Mouse (Mus musculus) embryonic facial prominence, embryonic 12.5 days (tissue): ENCODE measurements at regions not wholly inside any gene's neighbourhood (a gene's known extent, or its start where the extent isn't known, plus 50 kb on each side); places are given as distances from the start of the nearest gene placed in this dataset.

ENCODE experiments used
- ATAC-seq: fragments of 200-750 bp; cut with Nextera tagmentation; 2 replicates; pipeline ENCODE4 v1.8.0; 2017; ENCODE audit not compliant: insufficient number of reproducible peaks, insufficient read depth, low FRiP score, low TSS enrichment
- H3K27ac ChIP-seq: fragments of 300-500 bp; sonication (generic); 2 replicates; pipeline ENCODE4 v1.5.1; 2016; ENCODE audit warnings: mild to moderate bottlenecking
- H3K27me3 ChIP-seq: fragments of 300-500 bp; sonication (generic); 2 replicates; pipeline ENCODE4 v1.6.1; 2016; ENCODE audit warnings: mild to moderate bottlenecking, moderate library complexity
- H3K36me3 ChIP-seq: fragments of 300-500 bp; sonication (generic); 2 replicates; pipeline ENCODE4 v1.6.1; 2016; ENCODE audit warnings: mild to moderate bottlenecking
- H3K4me1 ChIP-seq: fragments of 300-500 bp; sonication (generic); 2 replicates; pipeline ENCODE4 v1.6.1; 2016
- H3K4me2 ChIP-seq: fragments of 300-500 bp; sonication (generic); replicated peaks from 2 replicates; pipeline ENCODE4 v1.6.1; 2016; ENCODE audit warnings: mild to moderate bottlenecking, moderate library complexity
- H3K4me3 ChIP-seq: fragments of 300-500 bp; sonication (generic); 2 replicates; pipeline ENCODE4 v1.5.1; 2016; ENCODE audit warnings: mild to moderate bottlenecking
- H3K9ac ChIP-seq: fragments of 300-500 bp; sonication (generic); 2 replicates; pipeline ENCODE4 v1.6.1; 2016; ENCODE audit warnings: mild to moderate bottlenecking, moderate library complexity
- H3K9me3 ChIP-seq: fragments of 300-500 bp; sonication (generic); 2 replicates; pipeline ENCODE4 v1.6.1; 2016; ENCODE audit warnings: mild to moderate bottlenecking, moderate library complexity
- WGBS: fragments of 180-500 bp; shearing (Covaris S2); methylation state at CpG from one replicate; pipeline ENCODE4 v1.1.7; 2016; 5-methylcytosine and 5-hydroxymethylcytosine counted together

DNA sequence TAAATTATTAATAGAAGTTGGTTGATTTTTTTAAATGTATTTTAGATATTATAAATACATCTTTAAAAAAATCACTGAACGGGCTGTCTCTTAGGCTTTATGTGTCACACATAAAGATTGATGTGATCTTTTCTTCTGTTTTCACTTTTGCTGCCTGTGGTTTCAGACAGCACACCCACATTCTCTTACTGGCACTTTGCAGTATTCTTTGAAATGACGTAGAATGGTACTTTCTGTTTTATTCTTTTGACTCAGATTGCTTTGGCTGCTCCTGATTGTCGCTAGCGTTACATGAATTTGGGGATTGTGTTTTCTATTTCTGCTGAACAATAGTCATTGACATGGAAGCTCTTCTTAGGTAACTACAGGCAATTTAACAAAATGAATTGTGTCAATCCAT, 415.4 kb upstream of the Rag2 start:
- Histone ChIP-seq H3K4me2 (no peak overlapping the region), H3K9ac (no peak overlapping the region), H3K27me3 (no peaks in the 10 kb centered on the region), H3K36me3 (no peaks in the 10 kb centered on the region), H3K4me3 (no peak overlapping the region), H3K4me1 (no peaks in the 10 kb centered on the region), H3K27ac (no peak overlapping the region), H3K9me3 (no peaks in the 10 kb centered on the region)
- WGBS: 88% methylated on average over 4 of the region's 4 CpGs
- ATAC-seq: no peak

DNA sequence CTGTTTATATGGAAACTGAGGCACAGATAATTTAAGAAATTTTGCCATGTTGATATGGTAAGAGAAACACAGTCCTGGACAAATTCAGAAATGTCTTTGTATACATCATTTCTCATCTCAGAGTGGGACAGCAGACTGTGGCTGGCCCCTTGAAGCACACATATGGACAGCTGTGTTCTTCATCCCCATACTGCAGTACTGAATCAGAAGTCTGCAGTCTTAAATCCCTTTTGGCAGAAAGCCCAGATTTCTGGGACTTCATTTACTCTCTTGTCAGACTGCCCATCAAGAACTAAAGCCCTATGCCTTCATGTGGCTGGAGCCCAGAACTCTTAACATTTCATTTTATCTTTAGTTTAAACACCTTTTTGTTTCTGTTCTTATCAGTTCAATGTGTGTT, 403.8 kb upstream of the Rag2 start:
- no peak overlapping the region for H3K9ac ChIP-seq
- no peak overlapping the region for H3K4me3 ChIP-seq
- H3K36me3 ChIP-seq: no peaks in the 10 kb centered on the region
- H3K4me2 ChIP-seq: no peak overlapping the region
- no peaks in the 10 kb centered on the region for H3K9me3 ChIP-seq
- no peak overlapping the region for H3K27ac ChIP-seq
- no peaks in the 10 kb centered on the region for H3K4me1 ChIP-seq
- ATAC-seq: no peak
- no peaks in the 10 kb centered on the region for H3K27me3 ChIP-seq

DNA sequence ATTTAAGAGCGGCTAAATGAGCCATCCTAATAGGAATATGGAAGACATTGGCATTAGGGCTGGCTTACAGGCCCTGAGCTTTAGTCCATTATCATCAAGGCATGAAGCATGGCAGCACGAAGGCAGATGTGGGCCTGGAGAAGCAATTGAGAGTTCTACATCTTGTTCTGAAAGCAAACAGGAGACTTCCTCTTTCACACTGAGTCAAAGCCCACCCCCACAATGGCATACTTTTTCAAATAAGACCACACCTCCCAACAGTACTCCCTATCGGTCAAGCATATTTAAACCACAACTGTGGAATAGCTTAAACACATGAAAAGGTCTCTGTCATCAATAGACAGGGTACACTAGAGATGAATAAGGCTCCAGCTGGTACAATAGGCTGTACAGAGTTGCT, 381.5 kb upstream of the Rag2 start:
- Histone ChIP-seq H3K27me3 (no peaks in the 10 kb centered on the region), H3K4me2 (no peak overlapping the region), H3K4me3 (no peak overlapping the region), H3K9me3 (no peaks in the 10 kb centered on the region), H3K36me3 (no peaks in the 10 kb centered on the region), H3K9ac (no peak overlapping the region), H3K4me1 (no peaks in the 10 kb centered on the region), H3K27ac (no peak overlapping the region)
- ATAC-seq: no peak
- 82% methylated on average over 3 of the region's 3 CpGs for WGBS

DNA sequence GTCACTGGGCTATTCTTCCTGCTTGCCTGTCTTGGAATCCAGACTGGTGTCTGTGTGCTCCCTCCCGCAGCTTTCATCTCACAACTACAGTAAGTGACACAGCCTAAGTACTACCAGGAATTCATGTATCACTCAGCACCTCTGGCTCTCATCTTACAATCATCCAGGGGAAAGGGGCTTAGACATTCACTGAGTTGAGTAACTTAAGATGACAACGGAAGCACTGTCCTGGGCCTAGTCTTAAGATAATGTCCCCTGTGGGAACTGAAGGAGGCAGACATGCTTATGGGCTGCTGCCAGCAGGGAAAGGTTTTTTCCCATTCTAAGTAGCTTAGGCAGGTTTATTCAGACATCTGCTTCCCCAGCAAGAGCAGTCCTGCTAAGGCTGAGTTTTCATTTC, 377.4 kb upstream of the Rag2 start:
- Histone ChIP-seq H3K4me1 (no peaks in the 10 kb centered on the region), H3K36me3 (no peaks in the 10 kb centered on the region), H3K27ac (no peak overlapping the region), H3K9ac (no peak overlapping the region), H3K4me2 (no peak overlapping the region), H3K9me3 (no peaks in the 10 kb centered on the region), H3K27me3 (no peaks in the 10 kb centered on the region), H3K4me3 (no peak overlapping the region)
- WGBS: 35% methylated on average over 2 of the region's 2 CpGs
- ATAC-seq: no peak

DNA sequence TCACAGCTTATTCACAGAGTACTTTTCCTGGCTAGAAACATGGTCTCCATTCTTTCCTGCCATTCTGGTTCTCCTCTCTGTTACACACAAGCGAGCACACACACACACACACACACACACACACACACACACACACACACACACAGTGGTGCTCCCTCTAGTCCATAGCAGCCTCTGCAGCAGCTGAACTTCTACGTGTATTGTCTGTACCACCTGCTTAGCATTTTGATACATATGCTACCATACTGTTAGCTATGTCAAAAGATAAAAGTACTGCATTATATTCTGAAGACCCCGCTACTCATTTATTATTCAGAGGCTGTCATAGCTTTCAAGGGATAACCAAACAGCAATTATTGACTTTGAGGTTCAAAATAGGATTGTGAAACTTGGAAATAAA, 372.3 kb upstream of the Rag2 start:
- Histone ChIP-seq H3K27ac (no peak overlapping the region), H3K36me3 (no peaks in the 10 kb centered on the region), H3K4me1 (no peaks in the 10 kb centered on the region), H3K9me3 (no peaks in the 10 kb centered on the region), H3K27me3 (no peaks in the 10 kb centered on the region), H3K4me3 (no peak overlapping the region), H3K9ac (no peak overlapping the region), H3K4me2 (no peak overlapping the region)
- no peak for ATAC-seq
- 86% methylated on average over 2 of the region's 3 CpGs for WGBS

DNA sequence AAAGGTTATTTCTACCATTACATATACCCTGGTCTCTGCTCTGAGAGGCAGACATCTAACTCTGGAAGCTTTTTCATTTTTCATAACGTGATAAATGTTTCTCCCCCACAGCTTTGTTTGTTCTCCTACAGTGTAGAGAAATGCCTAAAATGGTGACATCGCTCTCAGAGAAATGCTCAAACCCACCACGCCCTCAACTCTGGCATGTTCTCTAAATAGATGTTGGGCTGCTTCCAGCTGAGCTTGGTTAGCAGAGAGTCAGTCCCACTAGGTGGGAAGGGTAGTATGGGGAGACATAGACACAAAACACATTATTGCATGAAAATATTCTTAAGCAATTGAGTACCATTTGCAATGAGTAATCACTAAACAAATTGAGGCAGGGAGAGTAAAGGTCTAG, 368.1 kb upstream of the Rag2 start:
- no peaks in the 10 kb centered on the region for H3K9me3 ChIP-seq
- no peak overlapping the region for H3K4me2 ChIP-seq
- no peak overlapping the region for H3K9ac ChIP-seq
- H3K4me3 ChIP-seq: no peak overlapping the region
- ATAC-seq: no peak
- H3K27me3 ChIP-seq: no peaks in the 10 kb centered on the region
- 73% methylated on average over 3 of the region's 3 CpGs for WGBS
- H3K4me1 ChIP-seq: no peaks in the 10 kb centered on the region
- H3K27ac ChIP-seq: no peak overlapping the region
- H3K36me3 ChIP-seq: no peaks in the 10 kb centered on the region

DNA sequence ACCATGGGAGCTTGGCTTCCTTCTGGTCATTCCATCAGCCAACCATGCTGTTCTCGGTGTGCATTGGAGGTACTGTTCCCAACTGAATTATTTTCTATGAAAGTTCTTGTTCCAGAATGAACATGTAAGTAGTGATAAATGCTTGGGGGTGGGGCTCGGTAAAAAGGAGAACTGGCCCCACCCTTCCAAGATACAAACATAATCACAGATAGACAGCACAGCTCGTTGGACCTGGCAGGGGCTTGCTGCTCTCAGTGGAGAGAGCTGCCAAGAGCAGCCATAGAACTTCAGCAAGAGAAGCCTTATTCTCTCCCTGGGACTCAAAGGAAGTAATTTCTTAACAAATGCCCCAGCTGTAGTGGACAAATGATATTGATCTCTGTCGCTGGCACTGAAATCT, 360.6 kb upstream of the Rag2 start:
- 88% methylated on average over 4 of the region's 4 CpGs for WGBS
- Histone ChIP-seq H3K27me3 (no peaks in the 10 kb centered on the region), H3K4me3 (no peak overlapping the region), H3K36me3 (no peaks in the 10 kb centered on the region), H3K4me1 (no peaks in the 10 kb centered on the region), H3K4me2 (no peak overlapping the region), H3K9ac (no peak overlapping the region), H3K27ac (no peak overlapping the region), H3K9me3 (no peaks in the 10 kb centered on the region)
- ATAC-seq: no peak

DNA sequence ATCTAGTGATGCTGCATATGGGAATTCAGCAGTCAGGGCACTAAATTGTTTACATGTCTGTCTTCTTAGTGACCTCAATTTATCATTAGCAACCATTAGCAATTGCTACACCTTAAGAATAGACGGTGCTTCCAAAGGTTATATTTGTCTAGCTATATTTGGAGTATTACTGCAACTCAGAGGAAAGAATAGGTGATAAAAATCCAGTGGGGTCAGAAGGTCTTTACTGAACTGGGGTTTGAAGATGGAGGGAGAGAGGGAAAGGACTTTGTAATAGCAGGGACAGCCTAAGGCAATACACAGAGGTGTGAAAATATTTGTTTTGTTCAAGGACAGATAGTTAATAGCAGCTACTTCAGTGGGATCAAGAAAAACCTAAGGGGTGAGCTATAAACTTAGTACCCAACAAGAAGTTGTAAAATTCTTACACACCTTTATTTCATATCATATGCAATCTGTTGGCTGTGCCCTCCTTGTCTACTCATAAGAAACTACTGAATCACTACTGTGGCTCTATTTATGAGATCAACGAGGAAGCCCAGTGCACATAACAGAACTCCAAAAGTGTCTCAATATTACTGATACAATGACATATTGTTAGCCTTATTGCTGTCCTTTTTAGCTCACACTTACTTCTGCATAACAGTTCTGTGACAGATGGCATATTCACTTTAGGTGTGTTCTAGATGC, 357.7 kb upstream of the Rag2 start:
- Histone ChIP-seq H3K27ac (no peak overlapping the region), H3K4me2 (no peak overlapping the region), H3K9ac (no peak overlapping the region), H3K36me3 (no peaks in the 10 kb centered on the region), H3K9me3 (no peaks in the 10 kb centered on the region), H3K4me1 (no peaks in the 10 kb centered on the region), H3K4me3 (no peak overlapping the region), H3K27me3 (no peaks in the 10 kb centered on the region)
- WGBS: 92% methylated on average over 2 of the region's 2 CpGs
- ATAC-seq: no peak

DNA sequence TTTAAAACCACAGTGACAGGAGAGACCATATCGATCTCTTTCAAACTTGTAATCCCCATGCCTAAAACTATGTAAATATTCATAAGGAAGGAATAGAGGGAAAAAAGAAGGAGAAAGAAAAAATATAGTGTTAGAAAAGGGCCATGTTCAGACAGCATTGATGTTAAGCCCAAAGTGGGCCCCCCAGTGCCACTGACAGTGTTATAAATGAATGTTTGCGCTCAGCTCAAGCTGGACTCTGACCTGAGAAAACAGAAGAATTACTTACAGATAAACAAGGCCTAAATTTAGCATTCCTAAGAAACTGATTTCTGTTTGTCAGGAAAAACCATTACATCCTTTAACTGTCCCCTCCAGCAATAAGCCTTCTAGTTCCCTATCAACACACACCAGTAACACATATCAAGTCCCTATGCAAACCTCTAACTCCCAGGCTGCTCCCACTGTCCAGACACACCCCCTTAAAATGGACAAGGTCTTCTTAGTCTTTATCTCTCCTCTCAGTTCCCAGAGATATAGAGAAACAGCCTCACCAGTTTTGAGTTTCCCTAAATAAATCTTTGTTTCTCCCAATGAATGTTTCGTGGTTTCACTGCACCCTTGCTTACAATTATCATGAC, 350.4 kb upstream of the Rag2 start:
- H3K27me3 ChIP-seq: no peaks in the 10 kb centered on the region
- H3K9ac ChIP-seq: no peak overlapping the region
- no peaks in the 10 kb centered on the region for H3K9me3 ChIP-seq
- no peak overlapping the region for H3K4me2 ChIP-seq
- no peaks in the 10 kb centered on the region for H3K4me1 ChIP-seq
- no peaks in the 10 kb centered on the region for H3K36me3 ChIP-seq
- no peak for ATAC-seq
- H3K4me3 ChIP-seq: no peak overlapping the region
- H3K27ac ChIP-seq: no peak overlapping the region
- 79% methylated on average over 3 of the region's 3 CpGs for WGBS

DNA sequence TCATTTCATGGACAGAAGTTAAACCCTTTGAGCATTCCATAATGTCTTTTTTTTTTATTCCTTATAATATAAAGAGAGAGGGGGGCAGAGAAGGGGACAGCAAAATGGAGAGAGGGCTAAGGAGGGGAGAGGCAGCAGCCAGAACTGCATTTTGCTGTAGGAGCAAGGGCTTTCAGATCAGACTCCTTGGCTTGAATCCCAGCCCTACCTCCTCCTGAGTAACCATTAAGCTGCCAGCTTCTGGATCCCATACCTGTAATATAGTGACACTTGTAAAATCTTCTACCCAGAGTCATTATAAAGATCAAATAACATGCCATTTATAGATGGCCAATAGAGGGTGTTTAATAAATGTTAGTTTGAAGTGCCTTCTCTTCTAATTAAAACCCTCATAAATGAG, 339.6 kb upstream of the Rag2 start:
- Histone ChIP-seq H3K27ac (no peak overlapping the region), H3K27me3 (no peaks in the 10 kb centered on the region), H3K36me3 (no peaks in the 10 kb centered on the region), H3K4me2 (no peak overlapping the region), H3K4me3 (no peak overlapping the region), H3K4me1 (no peaks in the 10 kb centered on the region), H3K9me3 (no peaks in the 10 kb centered on the region), H3K9ac (no peak overlapping the region)
- ATAC-seq: no peak

DNA sequence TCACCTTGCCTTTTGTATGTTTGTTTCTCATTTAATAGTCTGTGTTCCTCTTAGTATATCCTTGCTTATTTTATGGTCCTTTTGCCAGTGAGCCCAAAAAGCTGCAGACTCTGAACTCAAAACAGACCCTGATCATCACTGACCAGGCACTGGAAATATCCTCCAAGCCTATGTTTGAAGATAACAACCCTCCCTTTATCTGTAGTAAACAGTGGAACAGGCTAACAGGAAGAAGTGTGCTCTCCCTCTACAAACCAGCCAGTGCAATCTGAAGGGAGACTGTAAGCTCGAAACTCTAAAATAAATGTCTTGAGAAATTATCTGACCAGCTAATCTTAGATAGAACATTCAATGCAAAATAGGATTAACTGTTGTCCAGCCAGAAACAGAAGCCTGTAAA, 336.4 kb upstream of the Rag2 start:
- Histone ChIP-seq H3K9me3 (no peaks in the 10 kb centered on the region), H3K4me3 (no peak overlapping the region), H3K9ac (no peak overlapping the region), H3K4me2 (no peak overlapping the region), H3K4me1 (no peaks in the 10 kb centered on the region), H3K27ac (no peak overlapping the region), H3K27me3 (no peaks in the 10 kb centered on the region), H3K36me3 (no peaks in the 10 kb centered on the region)
- 78% methylated on average over 1 of the region's 1 CpGs for WGBS
- ATAC-seq: no peak

DNA sequence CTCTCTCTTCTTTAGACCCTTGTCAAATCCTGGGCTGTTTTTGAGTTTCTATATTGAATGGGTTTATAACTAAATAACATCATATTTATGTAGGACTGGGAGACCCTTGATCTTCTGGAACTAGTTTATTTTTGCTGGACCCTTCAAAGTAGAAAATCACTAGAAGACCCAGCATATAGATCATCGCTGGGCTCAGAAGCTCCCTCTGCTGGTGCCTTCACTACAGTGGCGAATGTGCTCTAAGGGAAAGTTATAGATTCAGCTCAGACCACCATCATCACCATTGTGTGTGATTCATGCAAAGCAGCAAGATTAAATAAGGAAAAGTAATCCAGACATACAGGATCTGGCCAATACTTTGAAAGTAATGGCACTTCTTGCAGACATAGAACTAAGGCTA, 335.4 kb upstream of the Rag2 start:
- Histone ChIP-seq H3K4me3 (no peak overlapping the region), H3K27ac (no peak overlapping the region), H3K27me3 (no peaks in the 10 kb centered on the region), H3K36me3 (no peaks in the 10 kb centered on the region), H3K9ac (no peak overlapping the region), H3K4me2 (no peak overlapping the region), H3K9me3 (no peaks in the 10 kb centered on the region), H3K4me1 (no peaks in the 10 kb centered on the region)
- WGBS: 36% methylated on average over 2 of the region's 2 CpGs
- ATAC-seq: no peak

DNA sequence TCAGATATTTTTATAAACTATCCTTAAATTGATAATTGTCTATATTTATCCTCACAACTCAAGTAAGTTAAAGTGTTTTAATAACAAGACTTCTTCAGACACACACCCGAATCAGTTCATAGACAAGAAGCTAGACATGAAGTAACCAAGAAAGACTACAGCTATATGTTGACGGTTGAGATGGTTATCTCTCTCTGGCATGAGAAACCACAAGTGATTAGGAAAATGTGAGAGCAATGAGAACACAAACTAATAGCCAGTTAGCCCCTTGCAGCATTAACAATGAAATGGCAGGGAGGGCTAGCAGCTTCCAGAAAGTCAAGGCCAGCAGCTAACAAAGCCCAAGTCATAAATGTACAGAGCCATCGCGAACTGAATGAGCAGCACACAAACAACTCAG, 333.8 kb upstream of the Rag2 start:
- Histone ChIP-seq H3K27me3 (no peaks in the 10 kb centered on the region), H3K36me3 (no peaks in the 10 kb centered on the region), H3K9ac (no peak overlapping the region), H3K4me3 (no peak overlapping the region), H3K9me3 (no peaks in the 10 kb centered on the region), H3K4me1 (0 out of 2 replicates have a peak, but pooled peaks cover under 1% of the 10 kb centered on the region), H3K27ac (no peak overlapping the region), H3K4me2 (no peak overlapping the region)
- 88% methylated on average over 4 of the region's 4 CpGs for WGBS
- no peak for ATAC-seq
